Mouse (Mus musculus) retina, postnatal 7 days (tissue): ENCODE measurements around the gene Timm17b.
A peak's percentile ranks its signal among the peaks of the same experiment; 100 is the strongest.

ENCODE experiments used
- DNase-seq: peaks from one replicate; pipeline ENCODE4 v3.0.0-alpha.2; 2012; ENCODE audit warnings: low read depth, low spot score

Gene Timm17b

GRCm38 (mm10) chrX:7919601-7920383 lies 20.6 kb downstream of the Timm17b start, which contains the start of gene Pcsk1n:
TSS of gene Pcsk1n (plus strand) at chrX:7919822.
- DNase-seq: peak; percentile 48

- DNase-seq: no peak
Measured at GRCm38 (mm10) chrX:7922032-7922431, 22.9 kb downstream of the Timm17b start.

- no peak for DNase-seq
Measured at GRCm38 (mm10) chrX:7926266-7926665, 27.1 kb downstream of the Timm17b start.

GRCm38 (mm10) chrX:7927116-7927515 lies 28.0 kb downstream of the Timm17b start:
- DNase-seq: no peak

GRCm38 (mm10) chrX:7928270-7928790 lies 29.2 kb downstream of the Timm17b start, which contains the start of gene Eras:
TSS of gene Eras (minus strand) at chrX:7928607.
- DNase-seq: no peak

GRCm38 (mm10) chrX:7936874-7937273 lies 37.7 kb downstream of the Timm17b start:
- DNase-seq: no peak

- DNase-seq: no peak
Measured at GRCm38 (mm10) chrX:7937667-7938066, 38.5 kb downstream of the Timm17b start.

GRCm38 (mm10) chrX:7945618-7946017 lies 46.5 kb downstream of the Timm17b start:
- DNase-seq: no peak

GRCm38 (mm10) chrX:7947108-7947899 lies 48.1 kb downstream of the Timm17b start, which contains the start of gene Hdac6:
TSS of gene Hdac6 (minus strand) at chrX:7947889.
- no peak for DNase-seq

GRCm38 (mm10) chrX:7947900-7948492 lies 48.8 kb downstream of the Timm17b start:
- DNase-seq: peak; percentile 87

GRCm38 (mm10) chrX:7950091-7950490 lies 50.9 kb downstream of the Timm17b start:
- no peak for DNase-seq
